Mouse (Mus musculus) left cerebral cortex, adult 2 months (tissue): ENCODE measurements around the gene Myl6. TPM values are rescaled to one million over a fixed set of nuclear protein-coding genes. Genes with fewer than 3 reads are reported as not detected.

Experiments
- DNase-seq, 2 experiments: peaks; one replicate each; pipeline ENCODE4 v3.0.0; 2021 to 2022; ENCODE audit warnings: low spot score in 2 of 2, mixed read lengths in 1 of 2; ENCODE audit errors: extremely low spot score in 1 of 2
- H3K27ac ChIP-seq: fragments of 200-600 bp; 2 replicates; pipeline ENCODE4 v1.8.1; 2022
- H3K4me3 ChIP-seq: fragments of 200-600 bp; 2 replicates; pipeline ENCODE4 v1.8.1; 2022
- CTCF ChIP-seq: fragments of 200-600 bp; IDR thresholded peaks from 2 replicates; pipeline ENCODE4 v1.8.1; 2022; ENCODE audit warnings: antibody characterized with exemption, mild to moderate bottlenecking, moderate library complexity
- intact Hi-C: fragments of 180-260 bp; cut with DNase I; formaldehyde crosslinking; loops from one replicate; pipeline ENCODE4 v1.15.1; 2025
- microRNA-seq, 2 experiments: library from miRNA; unstranded; fragments of <30 nt; microRNA quantifications; one replicate each; pipeline ENCODE4 v1.2.0; 2021
- total RNA-seq, 2 experiments: library from RNA; stranded (reverse); gene quantifications; 2 replicates each; pipeline ENCODE4 v1.2.3; 2021

Myl6 gene
- total RNA-seq, 2 experiments from 2014 or later = 555 to 562 TPM

GRCm38 (mm10) chr10:128445407-128445806, 48.5 kb downstream of the Myl6 start:
- no peak for DNase-seq
- Histone ChIP-seq H3K27ac (no peak overlapping the region), H3K4me3 (no peak overlapping the region)
- no peak for TF ChIP-seq CTCF
- intact Hi-C loops = no loop called here

GRCm38 (mm10) chr10:128444354-128444753, 49.6 kb downstream of the Myl6 start:
- DNase-seq = no peak
- intact Hi-C loops = no loop called here
- no peak overlapping the region for H3K27ac ChIP-seq
- H3K4me3 ChIP-seq = no peak overlapping the region
- TF ChIP-seq CTCF = no peak

GRCm38 (mm10) chr10:128442718-128443117, 51.2 kb downstream of the Myl6 start:
- intact Hi-C loops = no loop called here
- no peak overlapping the region for H3K27ac ChIP-seq
- no peak for DNase-seq
- H3K4me3 ChIP-seq = no peak overlapping the region
- no peak for TF ChIP-seq CTCF

- no peak for DNase-seq
- no peak for TF ChIP-seq CTCF
- no peak overlapping the region for H3K4me3 ChIP-seq
- intact Hi-C loops = no loop called here
- H3K27ac ChIP-seq = no peak overlapping the region
Measured at GRCm38 (mm10) chr10:128441324-128442119, 52.4 kb downstream of the Myl6 start.

Small RNA genes lying within 50 kb of the gene (microRNA-seq; reads per million reads assigned to microRNA genes)
- gene Mir6916 (0 reads per million in 2 experiments), gene Mir8105 (0 to 2.4 reads per million in 2 experiments)

Other genes starting within 250 kb of the Myl6 start
- gene Apon, start 240.0 kb downstream of the Myl6 start, total RNA-seq = not detected
- not detected for gene Apof, start 225.5 kb downstream of the Myl6 start, total RNA-seq
- gene Stat2, start 223.6 kb downstream of the Myl6 start, total RNA-seq = 10 to 100 TPM; 29.2 to 31.5 TPM
- gene Il23a, start 195.4 kb downstream of the Myl6 start, total RNA-seq = not detected
- 10 to 100 TPM; 15.8 TPM for gene Pan2, start 190.8 kb downstream of the Myl6 start, total RNA-seq
- 10 to 100 TPM; 66.8 to 67.5 TPM for gene Cnpy2, start 171.7 kb downstream of the Myl6 start, total RNA-seq
- gene Cs, start 156.4 kb downstream of the Myl6 start, total RNA-seq = 100 to 1,000 TPM; 216 to 218 TPM
- 10 to 100 TPM; 53.0 to 54.6 TPM for gene Coq10a, start 125.1 kb downstream of the Myl6 start, total RNA-seq
- gene Ankrd52, start 117.0 kb downstream of the Myl6 start, total RNA-seq = 10 to 100 TPM; 60.8 to 63.9 TPM
- not detected for gene Slc39a5, start 92.9 kb downstream of the Myl6 start, total RNA-seq
- 10 to 100 TPM; 87.0 to 91.1 TPM for gene Nabp2, start 82.7 kb downstream of the Myl6 start, total RNA-seq
- 10 to 100 TPM; 74.0 to 76.6 TPM for gene Rnf41, start 82.5 kb downstream of the Myl6 start, total RNA-seq
- gene Smarcc2, start 34.9 kb downstream of the Myl6 start, total RNA-seq = 100 to 1,000 TPM; 253 to 254 TPM
- 10 to 100 TPM; 30.7 to 32.9 TPM for gene Myl6b, start 4.5 kb upstream of the Myl6 start, total RNA-seq
- gene Esyt1, start 31.7 kb upstream of the Myl6 start, total RNA-seq = 10 to 100 TPM; 10.2 to 10.4 TPM
- 10 to 100 TPM; 12.4 to 15.7 TPM for gene Zc3h10, start 53.6 kb upstream of the Myl6 start, total RNA-seq
- 1,000 to 10,000 TPM; 1,506 to 1,537 TPM for gene Rpl41, start 55.2 kb upstream of the Myl6 start, total RNA-seq
- gene Pa2g4, start 71.8 kb upstream of the Myl6 start, total RNA-seq = 10 to 100 TPM; 51.7 to 58.0 TPM
- gene Erbb3, start 95.5 kb upstream of the Myl6 start, total RNA-seq = 1 to 10 TPM; 5.0 to 5.4 TPM
- 100 to 1,000 TPM; 211 to 235 TPM for gene Rps26, start 132.6 kb upstream of the Myl6 start, total RNA-seq
- gene Ikzf4, start 151.8 kb upstream of the Myl6 start, total RNA-seq = 10 to 100 TPM; 16.2 to 16.8 TPM
- 10 to 100 TPM; 11.3 to 12.3 TPM for gene Suox, start 179.9 kb upstream of the Myl6 start, total RNA-seq
- 100 to 1,000 TPM; 123 to 132 TPM for gene Rab5b, start 202.1 kb upstream of the Myl6 start, total RNA-seq
- under 1 TPM; 0.36 to 0.75 TPM for gene Pmel, start 210.1 kb upstream of the Myl6 start, total RNA-seq
- 1 to 10 TPM; 2.2 to 2.6 TPM for gene Cdk2, start 210.9 kb upstream of the Myl6 start, total RNA-seq